Mouse (Mus musculus) central nervous system, embryonic 14 days (tissue): Measurements from ENCODE around the gene Zfp119b. TPM values are rescaled to one million over a fixed set of nuclear protein-coding genes. Genes with fewer than 3 reads are reported as not detected.

ENCODE experiments used
- polyA plus RNA-seq: library from polyadenylated mRNA; depleted of rRNA; stranded (reverse); fragments of >200 nt; gene quantifications from 2 replicates; pipeline ENCODE4 v1.2.3, GENCODE M21; 2012; rRNA removed

The Zfp119b gene
- polyA plus RNA-seq = 3.6 and 3.7 TPM in 2 replicates

GRCm38 (mm10) chr17:55949400-55949799 lies at the start of gene Zfp119b:
Gene Zfp119b (minus strand): TSS chr17:55949500.

GRCm38 (mm10) chr17:55986030-55986961 lies 37.0 kb upstream of the Zfp119b start, which contains the start of gene Fsd1:
Gene Fsd1 (plus strand): TSS chr17:55986509.

GRCm38 (mm10) chr17:55969966-55970891 lies 20.9 kb upstream of the Zfp119b start, which contains the start of gene Shd:
Gene Shd (plus strand): TSS chr17:55970467.

GRCm38 (mm10) chr17:55958918-55959728 lies 9.8 kb upstream of the Zfp119b start, which contains the start of gene Yju2:
Gene Yju2 (plus strand): TSS chr17:55959099.

GRCm38 (mm10) chr17:55952447-55953027 lies 3.2 kb upstream of the Zfp119b start, which contains the start of gene Ebi3:
Gene Ebi3 (plus strand): TSS chr17:55952640.

Other genes with a start within 250 kb of the Zfp119b start
- gene Pot1b, start 236.9 kb downstream of the Zfp119b start, polyA plus RNA-seq = 19.8 and 22.7 TPM in 2 replicates
- gene Adgre4, start 199.5 kb downstream of the Zfp119b start, polyA plus RNA-seq = 0.02 and 0.08 TPM in 2 replicates
- 4.7 and 5.3 TPM in 2 replicates for gene Zfp119a, start 70.6 kb downstream of the Zfp119b start, polyA plus RNA-seq
- 8.4 and 9.3 TPM in 2 replicates for gene Zfp959, start 57.4 kb downstream of the Zfp119b start, polyA plus RNA-seq
- gene Ebi3, start 3.1 kb upstream of the Zfp119b start, polyA plus RNA-seq = 4.5 TPM in 2 replicates
- gene Yju2, start 9.6 kb upstream of the Zfp119b start, polyA plus RNA-seq = 16.5 and 19.7 TPM in 2 replicates
- 194 and 215 TPM in 2 replicates for gene Shd, start 21.0 kb upstream of the Zfp119b start, polyA plus RNA-seq
- 118 and 121 TPM in 2 replicates for gene Fsd1, start 37.0 kb upstream of the Zfp119b start, polyA plus RNA-seq
- 6.4 and 7.7 TPM in 2 replicates for gene Stap2, start 56.1 kb upstream of the Zfp119b start, polyA plus RNA-seq
- 210 and 233 TPM in 2 replicates for gene Mpnd, start 56.2 kb upstream of the Zfp119b start, polyA plus RNA-seq
- gene Sh3gl1, start 87.1 kb upstream of the Zfp119b start, polyA plus RNA-seq = 97.4 and 102 TPM in 2 replicates
- gene Chaf1a, start 90.9 kb upstream of the Zfp119b start, polyA plus RNA-seq = 13.1 and 15.1 TPM in 2 replicates
- gene Ubxn6, start 125.5 kb upstream of the Zfp119b start, polyA plus RNA-seq = 92.1 and 99.5 TPM in 2 replicates
- gene Hdgfl2, start 130.1 kb upstream of the Zfp119b start, polyA plus RNA-seq = 142 and 163 TPM in 2 replicates
- gene Plin4, start 160.3 kb upstream of the Zfp119b start, polyA plus RNA-seq = 0.09 and 0.10 TPM in 2 replicates
- gene Plin5, start 168.1 kb upstream of the Zfp119b start, polyA plus RNA-seq = 0.32 and 0.51 TPM in 2 replicates
- gene Lrg1, start 172.5 kb upstream of the Zfp119b start, polyA plus RNA-seq = 0.05 and 0.20 TPM in 2 replicates
- gene Sema6b, start 190.8 kb upstream of the Zfp119b start, polyA plus RNA-seq = 28.0 and 28.1 TPM in 2 replicates
- gene Tnfaip8l1, start 213.0 kb upstream of the Zfp119b start, polyA plus RNA-seq = 7.1 and 8.0 TPM in 2 replicates
- 46.5 and 54.4 TPM in 2 replicates for gene Mydgf, start 234.4 kb upstream of the Zfp119b start, polyA plus RNA-seq